Mouse (Mus musculus) small intestine, adult 2 months (tissue): ENCODE data around the gene Pcca. TPM values are rescaled to one million over a fixed set of nuclear protein-coding genes. Genes with fewer than 3 reads are reported as not detected.

ENCODE experiments used
- H3K27ac ChIP-seq: fragments of 200-500 bp; 2 replicates; pipeline ENCODE4 v1.5.1; 2012; ENCODE audit warnings: low read depth, low read length, control low read depth, inconsistent platforms; ENCODE audit not compliant: insufficient read depth
- H3K27me3 ChIP-seq: fragments of 200-500 bp; 2 replicates; pipeline ENCODE4 v1.6.1; 2012; ENCODE audit warnings: mild to moderate bottlenecking, moderate library complexity, low read length, inconsistent platforms; ENCODE audit not compliant: control insufficient read depth, insufficient read depth
- H3K36me3 ChIP-seq: fragments of 200-500 bp; 2 replicates; pipeline ENCODE4 v1.6.1; 2012; ENCODE audit warnings: mild to moderate bottlenecking, low read length, control low read depth, inconsistent platforms; ENCODE audit not compliant: control insufficient read depth, insufficient read depth
- H3K4me1 ChIP-seq: fragments of 200-500 bp; 2 replicates; pipeline ENCODE4 v1.6.1; 2012; ENCODE audit warnings: low read length, inconsistent platforms, mixed read lengths; ENCODE audit not compliant: control insufficient read depth, insufficient read depth, insufficient read length
- H3K4me3 ChIP-seq: fragments of 200-500 bp; 2 replicates; pipeline ENCODE4 v1.5.1; 2012; ENCODE audit warnings: low read depth, mild to moderate bottlenecking, control low read depth, inconsistent platforms, low read length, moderate library complexity
- CTCF ChIP-seq: fragments of 200-500 bp; IDR thresholded peaks from 2 replicates; pipeline ENCODE4 v1.5.1; 2012; ENCODE audit warnings: low read depth, mild to moderate bottlenecking, control low read depth, inconsistent platforms, low read length, moderate library complexity, mixed read lengths; ENCODE audit not compliant: insufficient replicate concordance, insufficient read length; ENCODE audit errors: extremely low read depth
- POLR2A ChIP-seq: fragments of 200-500 bp; IDR thresholded peaks from 2 replicates; pipeline ENCODE4 v1.6.1; 2012; ENCODE audit warnings: low read depth, mild to moderate bottlenecking, control low read depth, inconsistent platforms, low read length, moderate library complexity
- WGBS: fragments of 180-500 bp; shearing (Covaris S2); methylation state at CpG from one replicate; pipeline ENCODE4 v1.1.7; 2018; 5-methylcytosine and 5-hydroxymethylcytosine counted together
- polyA plus RNA-seq: library from polyadenylated mRNA; depleted of rRNA; stranded (reverse); fragments of >200 nt; gene quantifications from 2 replicates; pipeline ENCODE4 v1.2.3, GENCODE M21; 2012

Pcca gene
- polyA plus RNA-seq, 1 experiment, result 2.1 TPM

- TF ChIP-seq POLR2A (no peak), CTCF (no peak)
- 25% methylated on average over 2 of the region's 2 CpGs for WGBS
- peaks cover 9% of the 10 kb centered on the region for H3K36me3 ChIP-seq
- H3K4me3 ChIP-seq, result no peak overlapping the region
- H3K27me3 ChIP-seq, result no peaks in the 10 kb centered on the region
- H3K27ac ChIP-seq, result peak overlapping the region; percentile 80
- peaks cover 28% of the 10 kb centered on the region for H3K4me1 ChIP-seq
Observed at GRCm38 (mm10) chr14:122901715-122902114, 367.6 kb downstream of the Pcca start.

GRCm38 (mm10) chr14:122902136-122902535 lies 368.0 kb downstream of the Pcca start:
- WGBS, result 16% methylated on average over 2 of the region's 2 CpGs

DNA sequence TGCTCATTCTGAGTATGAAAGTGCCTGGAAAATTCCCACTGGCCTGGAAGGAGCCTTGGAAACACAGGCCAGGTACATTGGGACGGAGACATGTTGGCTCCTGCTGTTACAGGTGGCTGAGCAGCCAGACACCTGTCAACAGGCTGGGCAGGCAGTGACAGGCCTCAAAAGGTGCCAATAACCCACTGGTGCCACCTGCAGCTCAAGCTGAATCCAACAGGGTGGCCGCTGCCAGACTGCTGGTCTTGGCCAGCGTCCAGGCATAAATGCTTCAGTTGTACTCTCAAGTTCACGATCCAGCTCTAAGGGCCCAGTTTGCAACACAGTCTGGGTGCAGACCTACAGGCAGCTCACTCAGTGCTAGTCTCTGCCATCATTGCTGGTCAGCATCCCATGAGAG lies 368.8 kb downstream of the Pcca start:
- Histone ChIP-seq H3K27ac (peak overlapping the region; percentile 78), H3K4me3 (no peak overlapping the region), H3K27me3 (no peaks in the 10 kb centered on the region), H3K4me1 (peaks cover 28% of the 10 kb centered on the region), H3K36me3 (peaks cover 9% of the 10 kb centered on the region)
- peak; percentile 55; the same call in 1 of the 2 replicates for TF ChIP-seq CTCF
- no peak for TF ChIP-seq POLR2A
- 26% methylated on average over 4 of the region's 4 CpGs for WGBS

More at GRCm38 (mm10) chr14:122902136-122902535, 368.0 kb downstream of the Pcca start:
- Histone ChIP-seq H3K4me1 (peaks cover 28% of the 10 kb centered on the region), H3K36me3 (peaks cover 9% of the 10 kb centered on the region), H3K27ac (peak overlapping the region; percentile 73), H3K27me3 (no peaks in the 10 kb centered on the region), H3K4me3 (no peak overlapping the region)
- TF ChIP-seq POLR2A (no peak), CTCF (no peak)

- WGBS, result 43% methylated on average over 2 of the region's 2 CpGs
- H3K27ac ChIP-seq, result peak overlapping the region; percentile 42; the same call in 1 of the 2 replicates
- peaks cover 9% of the 10 kb centered on the region for H3K36me3 ChIP-seq
- peaks cover 34% of the 10 kb centered on the region for H3K4me1 ChIP-seq
- no peak overlapping the region for H3K4me3 ChIP-seq
- TF ChIP-seq POLR2A (no peak), CTCF (no peak)
- no peaks in the 10 kb centered on the region for H3K27me3 ChIP-seq
Observed at GRCm38 (mm10) chr14:122903923-122904351, 369.8 kb downstream of the Pcca start.

DNA sequence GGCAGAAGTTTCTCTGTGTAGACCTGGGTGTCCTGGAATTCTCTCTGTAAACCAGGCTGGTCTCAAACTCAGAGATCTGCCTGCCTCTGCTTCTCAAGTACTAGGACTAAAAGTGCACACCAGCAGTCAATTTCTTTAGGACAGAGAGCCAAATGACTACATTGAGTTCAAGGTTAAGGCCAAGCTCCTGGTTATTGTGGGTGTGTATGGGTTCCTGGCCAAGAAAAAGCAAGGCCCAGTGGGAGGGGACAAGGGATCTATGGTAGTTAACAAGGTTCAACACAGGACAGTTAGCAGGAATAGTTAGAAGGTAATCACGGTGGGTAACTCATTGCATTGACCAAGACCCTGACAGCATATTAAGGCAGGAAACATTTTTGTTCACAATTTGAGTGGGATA lies 370.9 kb downstream of the Pcca start:
- 34% methylated on average over 1 of the region's 1 CpGs for WGBS
- H3K4me1 ChIP-seq, result peaks cover 34% of the 10 kb centered on the region

DNA sequence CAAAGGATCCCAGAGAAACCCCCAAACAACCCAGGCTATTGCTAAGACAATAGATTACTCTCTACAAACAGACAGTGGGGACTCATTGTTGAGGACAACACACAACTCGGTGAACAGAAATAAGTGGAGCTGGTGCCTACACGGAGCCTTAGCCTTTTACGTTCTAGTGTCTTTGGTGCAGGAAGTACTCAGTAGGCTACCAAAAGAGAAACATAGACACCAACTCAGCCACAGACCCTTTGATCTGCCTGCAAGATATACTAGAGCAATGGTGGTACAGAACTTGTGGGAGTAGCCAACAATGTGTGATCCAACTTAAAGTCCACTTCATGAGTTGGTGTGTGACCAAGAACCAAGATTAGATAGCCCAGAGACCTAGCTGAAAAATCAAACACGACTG lies 374.0 kb downstream of the Pcca start:
- 58% methylated on average over 4 of the region's 4 CpGs for WGBS
- peaks cover 24% of the 10 kb centered on the region for H3K4me1 ChIP-seq
- peaks cover 3% of the 10 kb centered on the region; the same call in 1 of the 2 replicates for H3K36me3 ChIP-seq
- H3K27me3 ChIP-seq, result no peaks in the 10 kb centered on the region
- peak overlapping the region; percentile 68; the same call in 1 of the 2 replicates for H3K27ac ChIP-seq
- no peak overlapping the region for H3K4me3 ChIP-seq
- TF ChIP-seq CTCF, result no peak
- no peak for TF ChIP-seq POLR2A

More for the DNA sequence above, 370.9 kb downstream of the Pcca start:
- H3K27me3 ChIP-seq, result no peaks in the 10 kb centered on the region
- TF ChIP-seq POLR2A (no peak), CTCF (no peak)
- peak overlapping the region; percentile 75 for H3K27ac ChIP-seq
- peaks cover 4% of the 10 kb centered on the region; the same call in 1 of the 2 replicates for H3K36me3 ChIP-seq
- H3K4me3 ChIP-seq, result no peak overlapping the region

- peaks cover 22% of the 10 kb centered on the region; the same call in 1 of the 2 replicates for H3K4me1 ChIP-seq
- 0 out of 2 replicates have a peak, but pooled peaks cover 2% of the 10 kb centered on the region for H3K36me3 ChIP-seq
- no peak overlapping the region for H3K4me3 ChIP-seq
- TF ChIP-seq CTCF (no peak), POLR2A (no peak)
- H3K27ac ChIP-seq, result peak overlapping the region; percentile 98
- H3K27me3 ChIP-seq, result no peaks in the 10 kb centered on the region
- 26% methylated on average over 5 of the region's 5 CpGs for WGBS
Observed at GRCm38 (mm10) chr14:122909368-122910091, 375.4 kb downstream of the Pcca start.
